ENCODE assay signal across 8 mouse cellular contexts in the genomic region with DNA sequence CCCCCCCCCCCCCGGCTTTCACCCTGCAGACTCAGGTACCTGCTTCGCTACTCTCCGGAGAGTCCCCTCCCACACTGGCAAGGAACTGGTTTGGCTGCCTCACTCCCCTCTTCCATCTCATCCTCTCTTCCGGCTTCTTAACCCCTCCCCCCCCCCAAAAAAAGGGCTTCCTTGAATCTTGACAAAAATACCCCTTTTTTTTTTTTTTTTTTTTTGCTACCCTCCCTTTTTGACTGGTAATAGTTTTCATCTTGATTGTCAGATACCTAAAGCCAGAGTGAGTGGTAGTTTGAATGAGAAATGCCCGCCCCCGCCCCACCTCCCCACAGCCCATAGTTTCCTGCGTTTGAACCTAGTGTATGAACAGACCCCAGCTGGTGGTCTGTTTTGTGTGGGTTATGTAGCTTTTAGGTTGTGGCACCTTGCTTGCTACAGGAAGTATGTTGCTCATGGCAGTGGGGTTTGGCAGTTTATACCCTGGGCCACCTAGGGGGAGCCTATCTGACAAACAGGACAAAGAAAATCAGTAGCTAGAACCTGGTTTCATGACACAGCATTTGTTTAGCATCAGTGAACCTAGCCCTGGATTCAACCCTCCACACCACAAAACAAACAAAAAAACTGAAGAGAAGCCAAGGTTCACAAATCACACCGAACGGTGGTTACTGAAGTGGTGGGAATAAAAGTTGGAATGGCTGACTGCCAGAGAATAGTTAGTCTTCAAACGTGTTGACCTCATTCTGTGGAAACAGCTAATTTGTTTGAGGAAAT. TPM values are rescaled to one million over a fixed set of nuclear protein-coding genes. Genes with fewer than 3 reads are reported as not detected.
DNase-seq lines count a peak whose midpoint lies in the region; ATAC-seq lines count a peak whose summit lies in the region.

No protein-coding gene starts in this region.

- H3K4me2 ChIP-seq in hindbrain, embryonic 15.5 days = peak overlapping the region; percentile 72
- peak overlapping the region; percentile 94 for H3K4me2 ChIP-seq in liver, embryonic 11.5 days
- H3K4me2 ChIP-seq in neural tube, embryonic 13.5 days = peak overlapping the region; percentile 63

- no peak overlapping the region for H3K27ac ChIP-seq in hindbrain, embryonic 15.5 days (replicated peaks)
- peak overlapping the region; percentile 77 for H3K27ac ChIP-seq in liver, embryonic 11.5 days (ENCODE audit: low read depth, low read length)
- no peak overlapping the region for H3K27ac ChIP-seq in neural tube, embryonic 13.5 days (replicated peaks)

- H3K27me3 ChIP-seq in hindbrain, embryonic 15.5 days = peaks cover 16% of the 10 kb centered on the region; the same call in 1 of the 2 replicates
- no peaks in the 10 kb centered on the region for H3K27me3 ChIP-seq in liver, embryonic 11.5 days (replicated peaks; ENCODE audit: control insufficient read depth, insufficient read depth, low read length)
- H3K27me3 ChIP-seq in neural tube, embryonic 13.5 days = peaks cover 33% of the 10 kb centered on the region

- H3K4me3 ChIP-seq in hindbrain, embryonic 15.5 days = peak overlapping the region; percentile 29
- H3K4me3 ChIP-seq in liver, embryonic 11.5 days (ENCODE audit: low read depth, low read length) = peak overlapping the region; percentile 52
- H3K4me3 ChIP-seq in neural tube, embryonic 13.5 days = peak overlapping the region; percentile 25; the same call in 1 of the 2 replicates

- ATAC-seq in hindbrain, embryonic 15.5 days (ENCODE audit: low FRiP score, low read depth) = no peak
- no peak; the same call in 1 of the 2 replicates for ATAC-seq in liver, embryonic 11.5 days (replicated peaks; ENCODE audit: low FRiP score)
- ATAC-seq in neural tube, embryonic 13.5 days (ENCODE audit: low read depth) = no peak

- no peaks in the 10 kb centered on the region for H3K36me3 ChIP-seq in hindbrain, embryonic 15.5 days
- H3K36me3 ChIP-seq in liver, embryonic 11.5 days (ENCODE audit: control insufficient read depth, insufficient read depth, low read length) = no peaks in the 10 kb centered on the region
- no peaks in the 10 kb centered on the region for H3K36me3 ChIP-seq in neural tube, embryonic 13.5 days

- no peak overlapping the region for H3K9ac ChIP-seq in hindbrain, embryonic 15.5 days
- H3K9ac ChIP-seq in liver, embryonic 11.5 days (ENCODE audit: low read depth, low read length) = peak overlapping the region; percentile 49
- H3K9ac ChIP-seq in neural tube, embryonic 13.5 days = peak overlapping the region; percentile 43; the same call in 1 of the 2 replicates

- DNase-seq in cerebellum, adult 9-11 months = peak; percentile 42
- DNase-seq in cerebellum, adult 18-20 months = no peak
- peak; percentile 89 for DNase-seq in adipocyte (ENCODE audit: low spot score)
- DNase-seq in liver, embryonic 11.5 days (ENCODE audit: low spot score) = no peak
- no peak for DNase-seq in gastrocnemius, postnatal 14 days
- DNase-seq in cerebellum, postnatal 25 days = no peak

- intact Hi-C loops in gastrocnemius, postnatal 14 days (cut with DNase I; ENCODE audit: low total_unique reads) = loop anchor here (10.0 kb wide), 1 partner anchor 251 kb away; a partner anchor contains a TSS

- peaks cover 44% of the 10 kb centered on the region for H3K4me1 ChIP-seq in hindbrain, embryonic 15.5 days (replicated peaks)
- H3K4me1 ChIP-seq in liver, embryonic 11.5 days (replicated peaks; ENCODE audit: control insufficient read depth, insufficient read depth, low read length) = peaks cover 31% of the 10 kb centered on the region
- H3K4me1 ChIP-seq in neural tube, embryonic 13.5 days (replicated peaks) = peaks cover 43% of the 10 kb centered on the region

- no peaks in the 10 kb centered on the region for H3K9me3 ChIP-seq in hindbrain, embryonic 15.5 days
- H3K9me3 ChIP-seq in liver, embryonic 11.5 days (ENCODE audit: control insufficient read depth, low read length) = no peaks in the 10 kb centered on the region
- no peaks in the 10 kb centered on the region for H3K9me3 ChIP-seq in neural tube, embryonic 13.5 days

- WGBS in hindbrain, embryonic 15.5 days = 30% methylated on average over 7 of the region's 10 CpGs
- 16% methylated on average over 10 of the region's 10 CpGs for WGBS in liver, embryonic 11.5 days
- 28% methylated on average over 7 of the region's 10 CpGs for WGBS in neural tube, embryonic 13.5 days

RNA-seq across cellular contexts. Expression of a gene that starts 1.3 kb away (rescaled TPM):
- 6.6 and 6.8 TPM in 2 replicates for polyA plus RNA-seq in hindbrain, embryonic 15.5 days (2015; fragmentation: Nextera tagmentation; extraction: Ambion mirVana)
- 38.4 and 39.6 TPM in 2 replicates for polyA plus RNA-seq in liver, embryonic 11.5 days (2014; fragmentation: Nextera tagmentation; extraction: Ambion mirVana)
- 5.8 and 8.0 TPM in 2 replicates for polyA plus RNA-seq in neural tube, embryonic 13.5 days (2015; fragmentation: Nextera tagmentation; extraction: Ambion mirVana)
- total RNA-seq in gastrocnemius, postnatal 14 days (2021) = 1 to 10 TPM; 5.6 to 6.9 TPM

RNA-seq across cellular contexts. Expression of a gene that starts 13.6 kb away (rescaled TPM):
- not detected in 2 replicates for polyA plus RNA-seq in hindbrain, embryonic 15.5 days (2015; fragmentation: Nextera tagmentation; extraction: Ambion mirVana)
- not detected in 2 replicates for polyA plus RNA-seq in liver, embryonic 11.5 days (2014; fragmentation: Nextera tagmentation; extraction: Ambion mirVana)
- not detected in 2 replicates for polyA plus RNA-seq in neural tube, embryonic 13.5 days (2015; fragmentation: Nextera tagmentation; extraction: Ambion mirVana)
- total RNA-seq in gastrocnemius, postnatal 14 days (2021) = not detected

RNA-seq across cellular contexts. Expression of a gene that starts 24.1 kb away (rescaled TPM):
- polyA plus RNA-seq in hindbrain, embryonic 15.5 days (2015; fragmentation: Nextera tagmentation; extraction: Ambion mirVana) = 1,663 and 1,704 TPM in 2 replicates
- polyA plus RNA-seq in liver, embryonic 11.5 days (2014; fragmentation: Nextera tagmentation; extraction: Ambion mirVana) = 2,667 and 2,772 TPM in 2 replicates
- polyA plus RNA-seq in neural tube, embryonic 13.5 days (2015; fragmentation: Nextera tagmentation; extraction: Ambion mirVana) = 1,679 and 1,725 TPM in 2 replicates
- total RNA-seq in gastrocnemius, postnatal 14 days (2021) = 100 to 1,000 TPM; 155 to 170 TPM

RNA-seq across cellular contexts. Expression of a gene that starts 37.6 kb away (rescaled TPM):
- polyA plus RNA-seq in hindbrain, embryonic 15.5 days (2015; fragmentation: Nextera tagmentation; extraction: Ambion mirVana) = 14.8 and 15.4 TPM in 2 replicates
- polyA plus RNA-seq in liver, embryonic 11.5 days (2014; fragmentation: Nextera tagmentation; extraction: Ambion mirVana) = 40.7 and 43.0 TPM in 2 replicates
- polyA plus RNA-seq in neural tube, embryonic 13.5 days (2015; fragmentation: Nextera tagmentation; extraction: Ambion mirVana) = 5.6 and 6.0 TPM in 2 replicates
- total RNA-seq in gastrocnemius, postnatal 14 days (2021) = 1 to 10 TPM; 7.0 to 8.2 TPM

RNA-seq across cellular contexts. Expression of a gene that starts 54.7 kb away (rescaled TPM):
- polyA plus RNA-seq in hindbrain, embryonic 15.5 days (2015; fragmentation: Nextera tagmentation; extraction: Ambion mirVana) = 1.2 and 1.5 TPM in 2 replicates
- polyA plus RNA-seq in liver, embryonic 11.5 days (2014; fragmentation: Nextera tagmentation; extraction: Ambion mirVana) = 6.3 and 7.9 TPM in 2 replicates
- 0.96 and 1.3 TPM in 2 replicates for polyA plus RNA-seq in neural tube, embryonic 13.5 days (2015; fragmentation: Nextera tagmentation; extraction: Ambion mirVana)
- 1 to 10 TPM; 5.3 to 7.5 TPM for total RNA-seq in gastrocnemius, postnatal 14 days (2021)

Comparison
In these comparisons a context has a peak if more than half of its experiments do, and no peak if none do; other contexts are left out.
1. DNase-seq: peak in cerebellum, adult 9-11 months (single experiment) and adipocyte (single experiment); none in cerebellum, adult 18-20 months (0 of 2), liver, embryonic 11.5 days (single experiment), gastrocnemius, postnatal 14 days (single experiment) and cerebellum, postnatal 25 days (0 of 2).
2. Peak in every context shown above with its lines, with median percentiles within 50 percentile points of each other: H3K4me2 ChIP-seq and H3K4me3 ChIP-seq.